Mouse (Mus musculus) midbrain, postnatal 0 days (tissue): ENCODE results near the gene Olfr248. TPM values are rescaled to one million over a fixed set of nuclear protein-coding genes. Genes with fewer than 3 reads are reported as not detected.

ENCODE experiments used
- ATAC-seq: fragments of 200-750 bp; cut with Nextera tagmentation; 2 replicates; pipeline ENCODE4 v1.8.0; 2017; ENCODE audit warnings: moderate number of reproducible peaks, mild to moderate bottlenecking, moderate TSS enrichment, moderate library complexity; ENCODE audit not compliant: low FRiP score
- DNase-seq: peaks from one replicate; pipeline ENCODE4 v3.0.0-alpha.2; 2015; ENCODE audit warnings: low spot score
- H3K27ac ChIP-seq: fragments of 300-500 bp; sonication (generic); 2 replicates; pipeline ENCODE4 v1.5.1; 2014; ENCODE audit warnings: low read depth, mild to moderate bottlenecking, low read length, mixed read lengths
- H3K27me3 ChIP-seq: fragments of 300-500 bp; sonication (generic); 2 replicates; pipeline ENCODE4 v1.6.1; 2014; ENCODE audit warnings: low read length, control low read depth, mixed read lengths; ENCODE audit not compliant: insufficient read depth
- H3K36me3 ChIP-seq: fragments of 300-500 bp; sonication (generic); 2 replicates; pipeline ENCODE4 v1.6.1; 2014; ENCODE audit warnings: low read length, control low read depth, mixed read lengths; ENCODE audit not compliant: insufficient read depth
- H3K4me1 ChIP-seq: fragments of 300-500 bp; sonication (generic); 2 replicates; pipeline ENCODE4 v1.6.1; 2014; ENCODE audit warnings: mild to moderate bottlenecking, control low read depth, antibody characterized with exemption, low read length, mixed read lengths; ENCODE audit not compliant: insufficient read depth
- H3K4me2 ChIP-seq: fragments of 300-500 bp; sonication (generic); 2 replicates; pipeline ENCODE4 v1.6.1; 2014; ENCODE audit warnings: low read depth, mild to moderate bottlenecking, low read length, mixed read lengths; ENCODE audit not compliant: poor library complexity, severe bottlenecking
- H3K4me3 ChIP-seq: fragments of 300-500 bp; sonication (generic); 2 replicates; pipeline ENCODE4 v1.5.1; 2014; ENCODE audit warnings: low read depth, mild to moderate bottlenecking, low read length, moderate library complexity
- H3K9ac ChIP-seq: fragments of 300-500 bp; sonication (generic); replicated peaks from 2 replicates; pipeline ENCODE4 v1.6.1; 2014; ENCODE audit warnings: mild to moderate bottlenecking, low read length, moderate library complexity, mixed read lengths; ENCODE audit not compliant: poor library complexity, severe bottlenecking
- H3K9me3 ChIP-seq: fragments of 300-500 bp; sonication (generic); 2 replicates; pipeline ENCODE4 v1.6.1; 2016; ENCODE audit warnings: low read length, control low read depth
- CTCF ChIP-seq: IDR thresholded peaks from 2 replicates; pipeline ENCODE4 v1.5.1; 2016; ENCODE audit warnings: antibody characterized with exemption, mild to moderate bottlenecking
- WGBS: fragments of 180-500 bp; shearing (Covaris S2); extraction: QIAGEN DNeasy Blood & Tissue Kit; methylation state at CpG from one replicate; pipeline ENCODE4 v1.1.7; 2014; 5-methylcytosine and 5-hydroxymethylcytosine counted together
- polyA plus RNA-seq: library from polyadenylated mRNA; unstranded; fragments of >200 nt; fragmentation: Nextera tagmentation; extraction: Ambion mirVana; gene quantifications from 2 replicates; pipeline ENCODE4 v1.2.1, GENCODE M21; 2015
- total RNA-seq: library from RNA; depleted of rRNA; stranded (reverse); fragments of >200 nt; gene quantifications from 2 replicates; pipeline ENCODE4 v1.2.3, GENCODE M21; 2014; rRNA removed

Olfr248 gene
- total and polyA plus RNA-seq, 2 experiments from 2014 or later = not detected

DNA sequence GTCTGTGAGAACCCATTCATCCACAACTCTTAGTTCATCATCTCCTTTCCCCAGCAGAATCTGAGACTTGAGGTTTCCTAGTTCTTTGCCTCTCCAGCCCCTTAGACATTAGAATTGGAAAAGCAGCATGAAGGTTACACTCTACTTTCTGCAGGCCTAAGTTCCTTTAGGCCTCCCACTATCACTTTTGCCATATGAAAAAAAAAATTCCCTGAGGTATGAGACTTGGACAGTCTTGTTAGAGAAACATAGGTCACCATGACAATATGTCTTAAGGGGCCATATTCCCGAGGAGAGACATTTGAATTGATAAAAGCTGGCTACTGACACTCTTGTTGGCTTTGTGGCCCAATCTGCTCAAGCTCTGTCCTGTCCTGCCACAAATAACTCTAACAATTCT, 32.9 kb downstream of the Olfr248 start, which contains the start of gene Olfr414:
TSS of gene Olfr414 (plus strand) at position 301 of the 400 bp plus-strand sequence.
- H3K9me3 ChIP-seq = no peaks in the 10 kb centered on the region
- no peak for DNase-seq
- H3K27me3 ChIP-seq = no peaks in the 10 kb centered on the region
- H3K4me1 ChIP-seq = no peaks in the 10 kb centered on the region
- no peak within 1 kb of the TSS for H3K9ac ChIP-seq
- TF ChIP-seq CTCF = no peak
- no peak for ATAC-seq
- H3K4me3 ChIP-seq = no peak within 1 kb of the TSS
- H3K4me2 ChIP-seq = no peak within 1 kb of the TSS
- no peak within 1 kb of the TSS for H3K27ac ChIP-seq
- no peaks in the 10 kb centered on the region for H3K36me3 ChIP-seq
- WGBS = 58% methylated on average over 1 of the region's 1 CpGs

DNA sequence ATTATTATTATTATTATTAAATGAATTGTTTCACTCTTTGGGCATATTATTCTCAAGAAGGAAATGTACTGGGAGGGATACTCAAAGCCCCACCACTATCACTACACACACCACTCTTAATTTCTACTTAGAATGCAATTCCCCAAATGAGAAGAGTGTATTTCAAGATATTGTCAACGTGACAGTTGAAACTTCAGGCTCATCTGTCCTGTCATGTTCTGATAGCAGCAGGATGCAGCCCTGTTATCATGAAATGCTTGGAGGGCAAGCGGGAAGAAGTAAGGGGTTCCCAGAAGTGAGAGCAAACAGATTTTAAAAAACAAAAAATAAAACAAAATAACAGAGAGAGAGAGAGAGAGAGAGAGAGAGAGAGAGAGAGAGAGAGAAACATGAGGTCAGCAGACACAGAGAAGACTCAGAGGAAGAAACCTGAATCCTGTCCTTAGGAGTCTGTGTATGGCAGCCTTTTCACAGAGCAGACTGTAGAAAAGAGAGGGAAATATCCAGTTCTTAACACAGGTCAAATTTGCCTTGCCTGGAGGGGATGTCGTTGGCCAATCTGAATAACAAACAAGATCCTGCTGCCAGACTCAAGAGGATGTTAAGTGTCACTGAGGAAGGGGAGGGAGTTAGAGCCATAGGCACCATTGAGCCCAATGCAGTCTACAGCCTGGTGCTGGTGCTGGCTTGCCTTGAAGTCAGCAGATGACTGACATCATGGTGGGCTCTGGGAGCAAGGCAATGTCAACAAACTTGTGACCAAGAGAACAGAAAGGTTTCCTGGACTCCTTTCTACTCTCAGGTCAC, 35.5 kb downstream of the Olfr248 start:
- Histone ChIP-seq H3K27me3 (no peaks in the 10 kb centered on the region), H3K4me1 (no peaks in the 10 kb centered on the region), H3K9ac (no peak overlapping the region), H3K36me3 (no peaks in the 10 kb centered on the region), H3K9me3 (no peaks in the 10 kb centered on the region), H3K4me2 (no peak overlapping the region), H3K4me3 (no peak overlapping the region), H3K27ac (no peak overlapping the region)
- no peak for TF ChIP-seq CTCF
- DNase-seq = no peak
- WGBS = 59% methylated on average over 3 of the region's 3 CpGs
- no peak for ATAC-seq

DNA sequence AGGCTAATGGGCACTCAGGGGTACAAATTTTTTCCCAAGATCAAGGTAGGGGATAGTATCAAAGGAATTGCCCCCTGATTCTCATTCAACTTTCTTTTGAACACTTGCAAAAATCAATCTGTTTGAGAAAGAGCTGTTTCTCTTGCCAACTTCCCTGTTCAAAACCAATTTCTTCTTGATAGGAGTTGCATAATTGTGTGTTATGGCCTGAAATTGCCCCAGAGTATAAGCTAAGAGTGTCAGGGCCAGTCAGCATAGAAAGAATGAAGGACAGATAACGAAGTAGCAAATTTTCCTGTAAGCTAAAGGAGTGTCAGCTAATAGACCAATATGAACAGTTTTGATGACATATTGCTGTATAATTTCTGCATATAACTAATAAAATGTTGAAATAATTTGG, 36.6 kb downstream of the Olfr248 start:
- Histone ChIP-seq H3K36me3 (no peaks in the 10 kb centered on the region), H3K27me3 (no peaks in the 10 kb centered on the region), H3K4me2 (no peak overlapping the region), H3K9ac (no peak overlapping the region), H3K27ac (no peak overlapping the region), H3K4me1 (no peaks in the 10 kb centered on the region), H3K9me3 (no peaks in the 10 kb centered on the region), H3K4me3 (no peak overlapping the region)
- no peak for ATAC-seq
- WGBS = 77% methylated on average over 1 of the region's 1 CpGs
- no peak for DNase-seq
- TF ChIP-seq CTCF = no peak

DNA sequence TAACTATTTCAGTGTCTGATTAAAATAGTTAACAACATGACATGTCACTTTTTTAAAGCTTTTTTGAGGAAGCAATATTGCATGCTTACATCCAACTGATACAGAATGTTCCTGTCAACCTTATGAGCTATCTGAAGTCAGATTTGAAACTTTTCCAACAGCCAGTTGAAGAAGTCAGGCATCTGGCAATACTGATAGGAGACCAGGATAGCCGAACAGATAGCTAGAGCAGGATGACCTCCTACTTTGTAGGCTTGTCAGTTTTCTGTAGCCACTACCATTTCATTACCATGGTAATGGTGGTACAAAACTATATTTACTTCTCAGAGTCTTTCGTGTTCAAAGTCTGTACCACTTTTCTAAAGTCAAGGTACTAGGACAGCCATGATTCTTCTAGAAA, 37.6 kb downstream of the Olfr248 start:
- WGBS = 90% methylated on average over 2 of the region's 2 CpGs
- ATAC-seq (no peak), DNase-seq (no peak)
- no peaks in the 10 kb centered on the region for H3K27me3 ChIP-seq
- no peaks in the 10 kb centered on the region for H3K4me1 ChIP-seq
- H3K9ac ChIP-seq = no peak overlapping the region
- no peaks in the 10 kb centered on the region for H3K9me3 ChIP-seq
- H3K27ac ChIP-seq = no peak overlapping the region
- no peak overlapping the region for H3K4me2 ChIP-seq
- H3K4me3 ChIP-seq = no peak overlapping the region
- H3K36me3 ChIP-seq = no peaks in the 10 kb centered on the region
- TF ChIP-seq CTCF = no peak

DNA sequence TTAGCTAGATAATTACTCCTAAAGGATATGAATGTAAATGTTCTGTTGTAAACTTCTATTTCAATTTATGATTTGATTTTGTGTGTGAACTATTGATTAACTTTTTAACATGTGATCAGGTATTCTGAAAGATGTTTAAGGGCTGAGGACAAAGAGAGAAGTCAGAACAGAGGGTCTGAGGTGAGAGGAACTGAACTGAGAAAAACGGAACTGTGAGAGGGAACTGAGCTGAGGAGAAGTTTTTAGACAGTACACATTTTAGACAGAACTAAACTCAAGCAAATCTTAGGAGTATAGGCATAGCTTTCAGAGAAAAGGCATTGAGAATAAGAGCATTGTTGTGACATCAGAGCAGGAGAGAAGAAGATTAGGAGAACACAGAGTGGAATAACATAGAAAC, 43.3 kb downstream of the Olfr248 start:
- TF ChIP-seq CTCF = no peak
- 68% methylated on average over 1 of the region's 1 CpGs for WGBS
- H3K4me3 ChIP-seq = no peak overlapping the region
- no peak for DNase-seq
- no peaks in the 10 kb centered on the region for H3K9me3 ChIP-seq
- H3K27me3 ChIP-seq = no peaks in the 10 kb centered on the region
- no peaks in the 10 kb centered on the region for H3K36me3 ChIP-seq
- ATAC-seq = no peak
- H3K4me2 ChIP-seq = no peak overlapping the region
- no peak overlapping the region for H3K9ac ChIP-seq
- H3K4me1 ChIP-seq = no peaks in the 10 kb centered on the region
- no peak overlapping the region for H3K27ac ChIP-seq

Other genes with a start within 250 kb of the Olfr248 start
- gene Olfr420, start 235.4 kb upstream of the Olfr248 start, total RNA-seq = not detected in 2 replicates
- gene Olfr420, start 235.4 kb upstream of the Olfr248 start, polyA plus RNA-seq = not detected in 2 replicates
- 0.16 and 0.19 TPM in 2 replicates for gene Spta1, start 218.3 kb upstream of the Olfr248 start, total RNA-seq
- 0.04 TPM in 1 of 2 replicates, not detected in the other for gene Spta1, start 218.3 kb upstream of the Olfr248 start, polyA plus RNA-seq
- not detected in 2 replicates for gene Olfr419, start 139.0 kb upstream of the Olfr248 start, total RNA-seq
- not detected in 2 replicates for gene Olfr419, start 139.0 kb upstream of the Olfr248 start, polyA plus RNA-seq
- not detected in 2 replicates for gene Mptx1, start 60.5 kb upstream of the Olfr248 start, total RNA-seq
- not detected in 2 replicates for gene Mptx1, start 60.5 kb upstream of the Olfr248 start, polyA plus RNA-seq
- not detected in 2 replicates for gene Olfr417, start 25.9 kb upstream of the Olfr248 start, total RNA-seq
- gene Olfr417, start 25.9 kb upstream of the Olfr248 start, polyA plus RNA-seq = not detected in 2 replicates
- gene Olfr414, start 33.0 kb downstream of the Olfr248 start, total RNA-seq = not detected in 2 replicates
- not detected in 2 replicates for gene Olfr414, start 33.0 kb downstream of the Olfr248 start, polyA plus RNA-seq
- gene Olfr220, start 51.0 kb downstream of the Olfr248 start, total RNA-seq = not detected in 2 replicates
- not detected in 2 replicates for gene Olfr220, start 51.0 kb downstream of the Olfr248 start, polyA plus RNA-seq
- gene Fmn2, start 110.8 kb downstream of the Olfr248 start, total RNA-seq = 19.9 and 25.3 TPM in 2 replicates
- 6.0 and 8.2 TPM in 2 replicates for gene Fmn2, start 110.8 kb downstream of the Olfr248 start, polyA plus RNA-seq